Mouse (Mus musculus) lung, adult 2 months (tissue): ENCODE results near the gene Hoxd13.

Source experiments
- CTCF ChIP-seq: fragments of 200-500 bp; IDR thresholded peaks from 2 replicates; pipeline ENCODE4 v1.5.1; 2011; ENCODE audit warnings: mild to moderate bottlenecking, low read length, control low read depth; ENCODE audit not compliant: insufficient read depth
- POLR2A ChIP-seq: fragments of 200-500 bp; IDR thresholded peaks from 2 replicates; pipeline ENCODE4 v1.6.1; 2011; ENCODE audit warnings: low read depth, mild to moderate bottlenecking, control low read depth, low read length, borderline replicate concordance; ENCODE audit errors: extremely low read depth

DNA sequence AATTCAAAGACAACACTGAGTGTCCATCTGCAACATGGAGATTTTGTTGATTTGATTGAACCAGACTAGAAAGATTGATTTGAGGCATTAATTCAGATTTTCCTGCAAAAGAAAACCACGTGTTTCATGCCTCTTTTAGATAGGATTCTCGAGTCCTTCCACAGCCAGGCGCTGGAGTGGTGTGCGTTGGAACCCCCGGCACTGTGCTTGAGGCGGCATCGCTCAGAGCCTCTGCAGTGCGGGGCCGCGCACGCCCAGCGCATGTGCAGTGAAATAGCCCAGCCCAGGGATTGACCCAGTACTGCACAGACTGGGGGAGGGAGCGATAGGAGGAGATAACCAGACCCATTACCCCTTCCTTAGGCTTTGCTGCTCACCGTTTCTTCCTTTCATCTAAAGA lies 46.8 kb downstream of the Hoxd13 start:
- no peak for TF ChIP-seq CTCF
- TF ChIP-seq POLR2A, result no peak
